Mouse (Mus musculus): ENCODE measurements around the gene Spopl.
"Not testable (repeated sequence)": the region's sequence is repeated elsewhere in the genome, so short reads cannot be mapped to it uniquely, and the experiment has no call there.

The Spopl gene

GRCm38 (mm10) chr2:23571302-23572156 is at the start of gene Spopl:
Spopl (minus strand) TSS chr2:23572106.
- DNase-seq (ENCODE audit: low spot score in 2 of 2), result peak; percentile 87

GRCm38 (mm10) chr2:23620128-23620527 is 48.2 kb upstream of the Spopl start:
- DNase-seq (ENCODE audit: low spot score in 2 of 2), result no peak

- DNase-seq (ENCODE audit: low spot score in 2 of 2), result no peak
These were observed 46.1 kb upstream of the Spopl start for GRCm38 (mm10) chr2:23617989-23618388.

- no peak for DNase-seq (ENCODE audit: low spot score in 2 of 2)
These were observed 33.5 kb upstream of the Spopl start for GRCm38 (mm10) chr2:23605391-23605790.

GRCm38 (mm10) chr2:23588769-23589168 is 16.9 kb upstream of the Spopl start:
- no peak for DNase-seq (ENCODE audit: low spot score in 2 of 2)

GRCm38 (mm10) chr2:23572157-23572532 is 239 bp upstream of the Spopl start:
- not testable (repeated sequence) for DNase-seq (ENCODE audit: low spot score in 2 of 2)

- DNase-seq (ENCODE audit: low spot score in 2 of 2), result no peak
These were observed 1.3 kb downstream of the Spopl start for GRCm38 (mm10) chr2:23570563-23570962.

- DNase-seq (ENCODE audit: low spot score in 2 of 2), result no peak
These were observed 3.1 kb downstream of the Spopl start for GRCm38 (mm10) chr2:23568775-23569174.

DNA sequence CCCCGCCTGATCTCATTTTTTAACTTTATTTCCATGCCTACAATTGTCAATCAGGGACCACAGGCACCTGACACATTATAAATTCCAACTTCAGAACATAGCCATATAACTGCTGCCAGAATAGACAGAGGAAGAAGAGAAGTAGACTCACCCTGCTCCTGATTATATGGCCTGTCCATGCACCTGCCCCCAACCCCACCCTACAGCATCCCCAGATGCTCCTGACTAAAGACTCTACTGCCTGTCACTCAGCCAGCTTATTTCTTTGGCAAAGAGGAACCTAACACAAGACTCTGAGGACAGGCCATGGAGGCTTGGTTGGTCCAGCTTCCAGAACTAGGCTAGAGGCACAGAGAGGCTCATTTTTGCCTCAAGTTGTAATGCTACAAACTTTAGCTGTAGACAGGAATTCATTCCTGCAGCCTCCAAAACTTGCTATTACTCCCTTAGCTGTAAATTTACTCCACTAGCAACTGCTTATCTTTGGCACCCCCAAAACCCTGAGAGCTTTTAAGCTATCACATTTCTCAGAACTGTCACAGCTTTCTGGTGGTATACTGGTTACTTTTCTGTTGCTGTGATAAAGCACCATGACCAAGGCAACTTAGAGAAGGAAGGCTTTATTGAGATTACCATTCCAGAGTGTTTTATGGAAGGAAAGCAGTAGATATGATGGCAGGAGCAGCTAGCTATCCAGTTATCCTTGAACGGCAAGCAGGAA is 6.7 kb downstream of the Spopl start:
- DNase-seq (ENCODE audit: low spot score in 2 of 2), result no peak

GRCm38 (mm10) chr2:23562898-23563297 is 9.0 kb downstream of the Spopl start:
- DNase-seq (ENCODE audit: low spot score in 2 of 2), result no peak

- DNase-seq (ENCODE audit: low spot score in 2 of 2), result no peak
These were observed 12.7 kb downstream of the Spopl start for GRCm38 (mm10) chr2:23559186-23559585.

DNA sequence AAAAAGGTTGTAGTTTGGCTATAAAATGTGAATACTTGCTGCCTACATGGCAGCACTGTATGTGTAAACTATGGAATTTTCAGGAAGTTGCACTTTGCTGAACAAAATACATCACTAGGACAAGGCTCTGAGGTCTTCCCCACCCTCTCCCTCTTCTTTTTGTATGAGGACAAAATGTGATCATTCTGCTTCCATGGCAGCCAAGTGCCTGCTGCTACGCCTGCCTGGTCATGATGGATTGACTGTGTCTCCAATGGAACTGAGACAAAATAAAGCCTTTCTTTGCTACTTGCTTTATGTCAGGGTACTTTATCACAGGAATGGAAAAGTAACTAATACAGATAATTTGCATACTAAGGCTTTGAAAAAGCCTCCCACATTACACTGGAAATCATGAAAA is 20.7 kb downstream of the Spopl start:
- DNase-seq (ENCODE audit: low spot score in 2 of 2), result no peak

DNA sequence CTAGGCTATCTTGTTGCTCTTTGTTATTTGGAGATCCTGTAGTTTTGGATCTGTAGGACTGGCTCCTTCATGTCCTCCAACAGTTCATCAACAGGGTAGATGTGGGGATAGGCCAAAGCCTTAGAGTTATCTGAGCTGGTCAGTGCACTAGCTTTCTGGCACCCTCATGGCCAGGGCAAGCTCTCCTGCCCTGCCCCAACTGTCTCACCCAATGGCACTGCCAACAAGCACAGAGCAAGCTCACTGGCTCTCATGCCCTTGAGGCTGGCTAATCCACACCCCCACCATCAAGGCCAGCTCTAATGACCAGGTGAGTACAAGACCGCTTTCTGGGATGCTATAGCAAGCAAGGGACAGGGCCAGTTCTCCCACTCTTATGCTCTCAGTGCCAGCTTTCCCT is 24.7 kb downstream of the Spopl start:
- no peak for DNase-seq (ENCODE audit: low spot score in 2 of 2)

- DNase-seq (ENCODE audit: low spot score in 2 of 2), result no peak
These were observed 31.9 kb downstream of the Spopl start for GRCm38 (mm10) chr2:23539967-23540366.

DNA sequence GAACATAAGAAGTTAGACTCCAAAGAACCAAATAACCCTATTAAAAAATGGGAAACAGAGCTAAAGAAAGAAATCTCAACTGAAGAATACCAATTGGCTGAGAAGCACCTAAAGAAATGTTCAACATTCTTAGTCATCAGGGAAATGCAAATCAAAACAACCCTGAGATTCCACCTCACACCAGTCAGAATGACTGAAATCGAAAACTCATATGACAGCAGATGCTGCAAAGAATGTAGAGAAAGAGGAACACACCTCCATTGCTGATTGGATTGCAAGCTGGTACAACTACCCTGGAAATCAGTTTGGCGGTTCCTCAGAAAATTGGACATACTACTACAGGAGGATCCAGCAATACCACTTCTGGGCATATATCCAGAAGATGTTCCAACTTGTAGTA is 44.2 kb downstream of the Spopl start:
- DNase-seq (ENCODE audit: low spot score in 2 of 2), result not testable (repeated sequence)

DNA sequence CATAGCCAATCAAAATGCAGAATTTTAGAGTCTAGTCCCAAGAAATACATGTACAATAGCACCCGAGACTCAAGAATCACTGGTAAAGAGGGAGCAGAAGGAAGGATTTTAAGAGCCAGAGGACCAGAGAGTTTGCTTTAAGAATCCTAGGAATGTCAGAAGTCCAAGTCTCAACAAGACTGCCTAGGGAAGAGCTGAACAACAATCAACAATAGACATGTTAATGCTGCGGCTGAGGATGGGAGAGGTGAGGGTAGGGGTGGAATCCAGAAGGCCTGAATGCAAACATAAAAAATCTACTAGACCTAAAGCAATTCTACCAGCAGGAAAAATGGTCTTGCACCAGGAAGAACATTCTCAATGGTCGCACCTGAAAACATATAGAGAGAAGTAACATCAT is 66.8 kb downstream of the Spopl start:
- DNase-seq (ENCODE audit: low spot score in 2 of 2), result no peak

DNA sequence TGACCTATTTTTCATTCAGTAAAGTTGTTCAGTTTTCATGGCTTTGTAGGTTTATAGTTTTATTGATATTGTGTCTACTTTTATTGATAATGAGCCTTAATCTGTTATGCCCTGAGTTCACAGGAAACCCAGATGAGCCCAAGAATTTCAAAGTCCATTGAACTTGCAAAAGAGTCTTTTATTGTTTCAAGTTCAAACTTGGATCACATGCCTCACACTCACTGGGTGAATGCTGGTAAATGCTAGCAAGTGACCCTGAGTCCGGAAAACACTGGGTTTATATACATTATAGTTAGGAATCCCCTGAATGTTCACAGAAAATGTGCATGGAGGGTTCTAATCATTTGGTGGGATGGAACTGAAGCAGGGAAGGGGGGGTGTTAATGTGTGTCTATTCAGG is 90.2 kb downstream of the Spopl start:
- no peak for DNase-seq (ENCODE audit: low spot score in 2 of 2)

DNA sequence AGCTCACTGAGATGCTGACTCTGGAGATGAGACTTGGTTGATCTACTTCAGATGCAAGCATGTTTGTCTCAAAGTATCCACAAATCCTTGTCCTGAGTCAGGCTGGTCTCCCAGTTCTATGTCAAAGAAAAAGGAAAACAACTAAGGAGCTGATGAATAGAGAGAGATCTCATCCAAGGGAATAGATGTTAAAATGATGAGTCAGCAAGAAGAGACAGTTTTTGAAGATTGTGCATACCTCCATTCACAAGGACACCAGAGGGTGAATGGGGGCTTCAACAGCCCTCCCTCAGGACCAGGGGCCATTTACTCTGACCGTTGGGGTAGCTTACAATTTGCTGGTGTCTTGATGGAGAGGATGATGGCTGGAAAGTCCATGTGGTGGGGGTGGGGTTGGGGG is 104.4 kb downstream of the Spopl start:
- DNase-seq (ENCODE audit: low spot score in 2 of 2), result no peak

DNA sequence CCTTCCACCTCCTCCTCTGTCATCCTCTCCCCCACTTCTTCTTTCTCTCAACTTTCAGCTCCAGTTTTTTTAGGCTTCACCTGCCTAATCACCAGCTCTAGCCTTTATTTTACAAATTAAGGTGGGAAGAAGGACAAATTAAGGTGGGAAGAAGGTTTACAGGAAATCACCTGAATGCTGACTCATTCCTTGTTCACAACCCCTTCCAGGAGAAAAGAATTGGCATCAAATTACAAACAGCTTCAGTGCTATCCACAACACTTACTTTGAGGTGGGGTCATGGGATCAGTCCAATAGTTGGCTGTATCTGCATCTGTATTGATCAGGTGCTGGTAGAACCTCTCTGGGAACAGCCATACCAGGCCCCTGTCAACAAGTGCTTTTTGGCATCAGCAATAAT is 114.5 kb downstream of the Spopl start:
- DNase-seq (ENCODE audit: low spot score in 2 of 2), result no peak

Measured in right cerebral cortex, postnatal 36 days (tissue).